Mouse (Mus musculus) frontal cortex, postnatal 14 days (tissue): ENCODE measurements around the gene Dlgap1.

Experiments
- DNase-seq, 2 experiments: peaks; one replicate each; pipeline ENCODE4 v3.0.0; 2022; ENCODE audit warnings: low spot score in 2 of 2

The Dlgap1 gene

DNA sequence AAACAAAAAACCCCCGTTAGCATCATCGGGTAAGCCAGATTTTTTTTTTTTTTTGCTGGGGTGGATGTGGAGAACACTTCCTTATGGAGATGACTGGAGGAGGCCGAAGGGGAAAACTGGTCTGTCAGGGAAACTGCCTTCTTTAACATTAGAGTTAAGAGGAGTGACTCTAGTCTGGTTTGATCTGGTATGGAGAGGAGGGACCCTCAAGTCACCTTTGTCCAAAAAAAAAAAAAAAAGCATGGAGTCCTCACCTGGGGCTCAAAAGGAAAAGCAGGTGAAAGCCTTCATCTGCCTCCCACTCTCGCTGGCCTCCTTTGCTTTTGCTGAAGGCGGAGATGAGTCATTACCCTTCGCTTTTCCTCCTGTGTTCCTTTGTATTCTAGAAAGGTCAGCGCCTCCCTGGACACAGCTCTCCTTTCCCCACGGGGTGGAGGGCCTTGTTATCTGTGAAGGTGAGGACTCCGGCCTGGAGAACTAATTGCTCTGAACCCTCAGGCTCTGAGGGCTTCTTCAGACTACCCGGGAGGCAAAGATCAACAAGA is 896.3 kb downstream of the Dlgap1 start:
- DNase-seq = no peak

DNA sequence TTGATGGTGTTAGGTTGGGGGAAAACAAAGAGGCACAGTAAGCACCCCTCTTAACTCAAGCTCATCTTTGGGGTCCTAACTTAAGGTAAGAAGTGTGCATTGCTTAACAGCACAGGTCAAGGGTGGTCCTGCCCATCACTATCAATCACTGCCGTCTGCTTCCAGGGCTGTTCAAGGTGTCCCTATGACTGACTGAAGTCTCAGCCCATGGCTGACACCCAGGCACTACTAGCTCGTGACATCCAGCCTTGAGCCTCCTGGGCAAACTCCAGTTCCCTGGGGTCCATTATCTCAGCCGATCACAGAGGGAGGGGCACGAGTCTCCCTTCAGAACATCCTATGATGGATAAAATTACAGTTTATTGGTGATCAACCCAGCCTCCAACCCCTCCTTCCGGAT is 897.2 kb downstream of the Dlgap1 start:
- no peak for DNase-seq

GRCm38 (mm10) chr17:70866538-70867114 is 897.8 kb downstream of the Dlgap1 start:
- no peak for DNase-seq

DNA sequence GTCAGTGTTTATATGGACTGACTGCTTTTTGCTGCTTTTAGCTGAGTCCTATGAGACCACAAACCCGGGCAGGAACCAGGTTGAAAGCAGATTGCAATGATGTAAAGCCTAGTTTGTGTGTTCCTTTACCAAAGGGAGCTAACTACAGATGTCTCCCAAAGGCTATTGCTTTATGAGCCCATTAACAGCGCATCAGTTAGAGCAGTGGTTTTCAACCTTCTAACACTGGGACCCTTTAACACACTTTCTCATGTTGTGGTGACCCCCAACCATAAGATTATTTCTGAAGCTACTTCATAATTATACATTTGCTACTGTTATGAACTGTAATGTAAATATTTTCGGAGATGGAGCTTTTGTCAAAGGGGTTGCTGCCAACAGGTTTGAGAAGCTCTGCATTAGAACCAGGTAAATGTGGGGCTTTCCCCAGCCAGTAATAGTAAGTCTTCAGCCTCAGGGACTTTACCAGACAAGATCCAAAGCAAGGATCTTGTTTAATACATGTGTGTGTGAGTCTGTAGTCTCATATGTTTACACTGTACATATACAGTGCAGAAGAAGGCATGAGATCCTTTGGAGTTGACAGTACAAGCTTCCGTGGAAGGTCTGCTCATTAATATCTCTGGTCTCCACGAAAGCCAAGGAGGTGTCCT is 899.8 kb downstream of the Dlgap1 start:
- DNase-seq = no peak

DNA sequence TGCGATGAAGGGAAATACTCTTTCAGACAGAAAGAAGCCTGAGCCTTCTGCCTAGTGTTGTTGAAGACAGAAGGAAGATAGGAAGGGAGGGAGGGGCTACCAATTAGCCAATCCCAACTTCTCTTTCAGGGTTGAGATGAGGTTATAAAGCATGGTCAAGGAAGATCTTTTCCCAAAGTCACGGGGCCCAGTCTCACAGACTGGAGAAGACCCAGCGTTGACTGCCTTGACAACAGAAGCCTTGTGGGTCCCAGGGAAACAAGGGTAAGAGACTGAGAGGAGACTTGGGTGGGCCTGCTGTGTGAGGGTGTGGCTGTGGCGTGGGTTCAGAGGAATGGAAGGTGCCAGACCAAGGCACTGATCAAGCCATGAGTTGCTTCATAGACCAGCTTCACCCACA is 901.7 kb downstream of the Dlgap1 start:
- DNase-seq = no peak
